Mouse (Mus musculus) CH12.LX (cell line): Measurements from ENCODE around the gene Nrg3. TPM values are rescaled to one million over a fixed set of nuclear protein-coding genes. Genes with fewer than 3 reads are reported as not detected.

Experiments used
- DNase-seq: peaks from one replicate; pipeline ENCODE4 v3.0.0-alpha.2; 2013; ENCODE audit errors: extremely low read depth
- H3K27ac ChIP-seq: 2 replicates; pipeline ENCODE4 v1.5.1; 2012; ENCODE audit warnings: low read depth, mild to moderate bottlenecking, control low read depth, moderate library complexity; ENCODE audit not compliant: insufficient read depth
- H3K27me3 ChIP-seq: replicated peaks from 2 replicates; pipeline ENCODE3; 2012; ENCODE audit warnings: inconsistent platforms
- H3K36me3 ChIP-seq, 2 experiments: replicated peaks in 1 of 2; 2 replicates each; pipeline versions ENCODE3 to v1.6.1; 2012; ENCODE audit warnings: inconsistent platforms in 1 of 2, low read length in 1 of 2, mild to moderate bottlenecking in 1 of 2, mixed read lengths in 1 of 2, moderate library complexity in 1 of 2; ENCODE audit not compliant: control insufficient read depth in 1 of 2, insufficient read depth in 1 of 2
- H3K4me1 ChIP-seq, 2 experiments: 2 replicates each; pipeline ENCODE4 v1.6.1; 2012; ENCODE audit warnings: inconsistent platforms in 1 of 2, moderate library complexity in 1 of 2; ENCODE audit not compliant: insufficient read depth in 2 of 2, control insufficient read depth in 1 of 2
- H3K4me2 ChIP-seq: 2 replicates; pipeline ENCODE4 v1.6.1; 2012; ENCODE audit warnings: low read depth, mild to moderate bottlenecking, control low read depth; ENCODE audit not compliant: poor library complexity, insufficient read depth, severe bottlenecking
- H3K4me3 ChIP-seq, 3 experiments: fragments of 150-350 bp in 1 of 3; sonication (generic) in 1 of 3; replicated peaks in 1 of 3; 2 replicates each; pipeline versions ENCODE3 to v1.5.1; 2011 to 2012; ENCODE audit warnings: low read depth in 2 of 3, low read length in 2 of 3, mild to moderate bottlenecking in 2 of 3, moderate library complexity in 2 of 3, control low read depth in 1 of 3, improper control_type of control experiment in 1 of 3, inconsistent platforms in 1 of 3, mixed read lengths in 1 of 3; ENCODE audit not compliant: poor library complexity in 1 of 3
- H3K79me2 ChIP-seq: replicated peaks from 2 replicates; pipeline ENCODE4 v1.6.1; 2012; ENCODE audit warnings: mild to moderate bottlenecking, moderate library complexity; ENCODE audit not compliant: control insufficient read depth, poor library complexity, insufficient read depth, severe bottlenecking; ENCODE audit errors: extremely low read depth
- H3K9ac ChIP-seq: 2 replicates; pipeline ENCODE4 v1.6.1; 2012; ENCODE audit warnings: low read depth, mild to moderate bottlenecking, control low read depth, moderate library complexity; ENCODE audit not compliant: insufficient read depth
- H3K9me3 ChIP-seq: replicated peaks from 2 replicates; pipeline ENCODE3; 2012; ENCODE audit warnings: low read length, inconsistent platforms, mixed read lengths
- ETS1 ChIP-seq: conservative IDR thresholded peaks from 2 replicates; pipeline ENCODE4 v1.6.1; 2012; ENCODE audit warnings: low read depth, mild to moderate bottlenecking, inconsistent platforms, low read length, improper control_type of control experiment, moderate library complexity
- IRF4 ChIP-seq: IDR thresholded peaks from 2 replicates; pipeline ENCODE4 v1.6.1; 2014; ENCODE audit warnings: low read depth, mild to moderate bottlenecking, inconsistent platforms, low read length, improper control_type of control experiment
- JUN ChIP-seq: IDR thresholded peaks from 2 replicates; pipeline ENCODE4 v1.6.1; 2011; ENCODE audit warnings: low read depth, mild to moderate bottlenecking, low read length, improper control_type of control experiment, moderate library complexity; ENCODE audit not compliant: insufficient read depth
- MAFK ChIP-seq: IDR thresholded peaks from 2 replicates; pipeline ENCODE4 v1.6.1; 2011; ENCODE audit warnings: low read length, improper control_type of control experiment; ENCODE audit not compliant: insufficient replicate concordance
- MAX ChIP-seq: IDR thresholded peaks from 2 replicates; pipeline ENCODE4 v1.6.1; 2011; ENCODE audit warnings: low read length, improper control_type of control experiment
- MYC ChIP-seq: IDR thresholded peaks from 2 replicates; pipeline ENCODE4 v1.6.1; 2011; ENCODE audit warnings: low read depth, mild to moderate bottlenecking, improper control_type of control experiment, low read length
- NELFE ChIP-seq: IDR thresholded peaks from 2 replicates; pipeline ENCODE4 v1.6.1; 2011; ENCODE audit warnings: low read depth, low read length, improper control_type of control experiment
- NRF1 ChIP-seq: IDR thresholded peaks from 2 replicates; pipeline ENCODE4 v1.6.1; 2014; ENCODE audit warnings: low read depth, mild to moderate bottlenecking, inconsistent platforms, low read length, improper control_type of control experiment, moderate library complexity
- POLR2AphosphoS2 ChIP-seq: IDR thresholded peaks from 2 replicates; pipeline ENCODE4 v1.6.1; 2011; ENCODE audit warnings: low read depth, low read length, improper control_type of control experiment
- RCOR1 ChIP-seq: conservative IDR thresholded peaks from 2 replicates; pipeline ENCODE4 v1.6.1; 2012; ENCODE audit warnings: low read depth, mild to moderate bottlenecking, inconsistent platforms, low read length, improper control_type of control experiment
- SIN3A ChIP-seq: IDR thresholded peaks from 2 replicates; pipeline ENCODE4 v1.6.1; 2012; ENCODE audit warnings: low read length, improper control_type of control experiment, inconsistent platforms
- SMC3 ChIP-seq: IDR thresholded peaks from 2 replicates; pipeline ENCODE4 v1.6.1; 2011; ENCODE audit warnings: low read depth, low read length, improper control_type of control experiment
- UBTF ChIP-seq: IDR thresholded peaks from 2 replicates; pipeline ENCODE4 v1.6.1; 2012; ENCODE audit warnings: low read depth, mild to moderate bottlenecking, inconsistent platforms, low read length, improper control_type of control experiment, moderate library complexity
- USF1 ChIP-seq: IDR thresholded peaks from 2 replicates; pipeline ENCODE4 v1.6.1; 2014; ENCODE audit warnings: low read depth, mild to moderate bottlenecking, inconsistent platforms, low read length, improper control_type of control experiment
- ZC3H11A ChIP-seq: IDR thresholded peaks from 2 replicates; pipeline ENCODE4 v1.6.1; 2012; ENCODE audit warnings: low read depth, mild to moderate bottlenecking, inconsistent platforms, low read length, improper control_type of control experiment
- dilution Hi-C: fragments of 300-500 bp; cut with MboI; formaldehyde crosslinking; loops from 2 replicates; pipeline ENCODE4 v1.14.3; 2020; ENCODE audit warnings: low sequenced_read_pairs; ENCODE audit not compliant: extremely low pct_unique_long_range_greater_than_20kb, extremely low pct_ligation_motif_present
- in situ Hi-C: fragments of 300-500 bp; cut with MboI; formaldehyde crosslinking; loops from 3 replicates; pipeline ENCODE4 v1.14.3; 2019; ENCODE audit warnings: low sequenced_read_pairs, low pct_ligation_motif_present, low pct_unique_long_range_greater_than_20kb, mixed read lengths
- polyA plus RNA-seq: library from polyadenylated mRNA; unstranded; fragments of >175 nt; gene quantifications from 2 replicates; pipeline ENCODE4 v1.2.1, GENCODE M21; 2012; ENCODE audit warnings: low read depth; ENCODE audit not compliant: insufficient read length
- total RNA-seq, 2 experiments: library from RNA; depleted of rRNA; stranded (reverse); fragments of 300-350 nt in 1 of 2; fragments of >200 nt in 1 of 2; gene quantifications; 2 replicates each; pipeline ENCODE4 v1.2.3; 2012 to 2014

The Nrg3 gene
- total and polyA plus RNA-seq, 3 experiments: not detected

DNA sequence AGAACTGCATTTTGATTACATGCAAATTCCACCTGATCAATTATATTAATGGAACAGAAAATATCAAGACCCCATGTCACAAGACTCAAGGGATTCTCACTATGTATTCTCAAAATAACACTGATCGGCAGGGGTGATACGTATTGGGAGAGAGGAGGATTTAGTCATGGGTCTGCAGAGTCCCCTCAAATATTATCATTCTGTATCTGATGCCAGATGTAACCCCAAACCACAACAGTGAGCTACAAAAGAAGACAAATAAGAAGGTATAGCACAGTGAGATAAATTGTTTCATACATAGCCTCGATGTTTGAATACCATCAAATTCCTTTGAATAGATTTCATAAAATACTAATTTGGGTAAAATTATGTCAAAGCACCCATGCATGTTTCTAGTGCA lies 842.8 kb downstream of the Nrg3 start:
- dilution Hi-C loops (no loop called here), in situ Hi-C loops (no loop called here)
- Histone ChIP-seq H3K4me1 (no peaks in the 10 kb centered on the region), H3K9ac (no peak overlapping the region), H3K4me2 (no peak overlapping the region), H3K9me3 (peaks cover 43% of the 10 kb centered on the region), H3K27ac (no peak overlapping the region), H3K27me3 (no peaks in the 10 kb centered on the region), H3K36me3 (no peaks in the 10 kb centered on the region), H3K4me3 (no peak overlapping the region), H3K79me2 (no peaks in the 10 kb centered on the region)
- DNase-seq: no peak
- TF ChIP-seq MYC (no peak), NELFE (no peak), JUN (no peak), IRF4 (no peak), SIN3A (no peak), USF1 (no peak)

DNA sequence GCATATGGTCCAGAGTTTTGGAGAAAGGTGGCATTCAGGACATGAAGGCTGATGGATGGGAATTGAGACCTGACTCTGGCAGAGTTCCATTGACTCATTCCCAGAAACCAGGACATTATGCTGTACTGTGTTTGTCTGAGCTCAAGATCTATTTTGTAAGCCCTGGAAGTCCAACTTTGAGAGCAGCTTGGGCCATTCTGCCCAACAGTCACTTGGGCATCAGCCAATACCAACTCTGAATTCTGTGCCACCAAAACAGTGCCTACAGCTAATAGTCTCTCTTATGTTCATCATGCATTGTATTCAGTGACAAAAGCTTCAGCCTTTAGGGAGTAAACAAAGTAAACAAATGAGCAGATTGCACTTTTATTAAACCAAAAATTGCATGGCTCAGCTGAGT lies 843.2 kb downstream of the Nrg3 start:
- dilution Hi-C loops: no loop called here
- H3K4me3 ChIP-seq: no peak overlapping the region
- DNase-seq: no peak
- H3K4me2 ChIP-seq: no peak overlapping the region
- H3K27ac ChIP-seq: no peak overlapping the region
- TF ChIP-seq ZC3H11A (no peak), POLR2AphosphoS2 (no peak), UBTF (no peak), NELFE (no peak), RCOR1 (no peak), ETS1 (no peak), IRF4 (no peak)
- H3K36me3 ChIP-seq: no peaks in the 10 kb centered on the region
- H3K9ac ChIP-seq: no peak overlapping the region
- in situ Hi-C loops: no loop called here
- H3K4me1 ChIP-seq: no peaks in the 10 kb centered on the region
- peaks cover 45% of the 10 kb centered on the region for H3K9me3 ChIP-seq
- H3K27me3 ChIP-seq: no peaks in the 10 kb centered on the region
- no peaks in the 10 kb centered on the region for H3K79me2 ChIP-seq

DNA sequence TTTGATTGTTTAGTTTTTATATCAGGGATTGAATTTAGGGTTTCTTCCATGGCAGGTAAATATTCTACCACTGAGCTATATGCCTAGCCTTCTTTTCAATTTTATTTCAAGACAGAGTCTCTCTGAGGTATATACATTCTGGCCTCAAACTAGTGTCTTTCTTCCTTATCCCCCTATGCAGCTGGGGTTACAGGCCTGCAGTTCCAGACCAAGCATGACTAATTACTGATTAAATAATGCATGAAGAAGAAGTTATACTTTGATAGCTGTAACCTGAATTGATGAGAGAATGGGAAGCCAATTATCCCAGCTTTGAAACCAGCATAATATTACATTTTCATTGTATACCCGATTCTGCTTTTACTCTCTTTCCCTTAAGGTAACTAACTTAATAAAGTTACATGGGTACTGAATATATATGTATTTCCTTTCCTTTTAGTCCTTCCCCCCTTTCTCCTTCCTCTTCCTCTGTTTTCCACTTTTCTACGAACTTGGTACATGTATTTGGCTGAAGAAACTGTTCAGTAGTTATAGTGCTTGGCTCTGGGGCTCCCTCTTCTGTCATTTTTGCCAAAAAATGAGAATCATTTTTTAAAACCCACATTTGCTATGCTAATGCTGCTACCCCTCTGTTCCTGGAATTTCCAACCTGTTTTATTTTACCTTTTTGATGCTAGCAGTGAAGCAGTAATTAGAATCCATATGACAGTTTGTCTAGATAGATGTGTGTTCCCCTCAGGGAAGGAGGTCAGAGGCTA lies 843.8 kb downstream of the Nrg3 start:
- no peak overlapping the region for H3K4me3 ChIP-seq
- no peaks in the 10 kb centered on the region for H3K79me2 ChIP-seq
- no peak for DNase-seq
- no peaks in the 10 kb centered on the region for H3K4me1 ChIP-seq
- H3K9me3 ChIP-seq: peaks cover 46% of the 10 kb centered on the region
- H3K4me2 ChIP-seq: no peak overlapping the region
- TF ChIP-seq MAX (no peak), NELFE (no peak), SMC3 (no peak), MAFK (no peak), NRF1 (no peak)
- no peaks in the 10 kb centered on the region for H3K27me3 ChIP-seq
- dilution Hi-C loops: no loop called here
- in situ Hi-C loops: no loop called here
- no peaks in the 10 kb centered on the region for H3K36me3 ChIP-seq
- H3K27ac ChIP-seq: no peak overlapping the region
- no peak overlapping the region for H3K9ac ChIP-seq
